Mouse (Mus musculus) 3T3-L1 (cell line): ENCODE measurements around the gene Smc5.
A peak's percentile ranks its signal among the peaks of the same experiment; 100 is the strongest.

Source experiments
- DNase-seq: peaks from one replicate; pipeline ENCODE4 v3.0.0-alpha.2; 2015; ENCODE audit warnings: low read depth, low spot score

Smc5 gene

DNA sequence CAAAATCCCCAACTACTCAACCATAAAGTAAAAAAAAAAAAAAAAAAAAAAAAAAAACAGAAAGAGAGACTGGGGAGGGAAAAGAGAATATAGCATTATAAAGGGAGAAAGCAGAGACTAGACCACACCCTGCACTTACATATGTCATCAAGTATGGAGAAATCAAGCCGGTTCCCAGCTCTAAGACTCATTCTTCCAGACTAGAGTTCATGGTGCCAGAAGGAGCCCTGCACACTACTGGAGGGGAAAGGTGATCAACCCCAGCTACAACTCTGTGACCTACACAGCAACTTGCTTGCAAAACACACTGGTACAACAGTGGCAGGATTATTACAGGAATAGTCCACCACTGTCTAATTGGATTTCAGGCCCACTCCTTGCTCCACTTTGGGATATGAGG lies 84.0 kb downstream of the Smc5 start:
- no peak for DNase-seq

DNA sequence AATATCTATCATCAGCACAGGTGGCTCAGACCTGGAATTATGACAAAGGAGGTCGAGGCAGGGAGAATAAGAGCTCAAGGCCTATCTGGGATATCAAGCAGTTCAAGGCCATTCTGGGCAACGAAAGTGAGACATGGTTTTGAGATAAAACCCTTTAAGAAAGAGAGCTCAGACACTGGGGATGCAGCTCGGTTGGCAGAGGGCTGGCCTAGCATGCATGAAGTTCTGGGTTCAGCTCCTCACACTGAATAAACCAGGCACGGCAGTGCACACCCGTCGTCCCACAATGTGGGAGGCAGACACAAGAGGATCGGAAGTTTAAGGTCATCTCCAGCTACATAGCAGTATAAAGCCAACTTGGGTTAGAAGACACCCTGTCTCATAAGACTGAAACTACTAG lies 84.7 kb downstream of the Smc5 start:
- DNase-seq, result no peak

DNA sequence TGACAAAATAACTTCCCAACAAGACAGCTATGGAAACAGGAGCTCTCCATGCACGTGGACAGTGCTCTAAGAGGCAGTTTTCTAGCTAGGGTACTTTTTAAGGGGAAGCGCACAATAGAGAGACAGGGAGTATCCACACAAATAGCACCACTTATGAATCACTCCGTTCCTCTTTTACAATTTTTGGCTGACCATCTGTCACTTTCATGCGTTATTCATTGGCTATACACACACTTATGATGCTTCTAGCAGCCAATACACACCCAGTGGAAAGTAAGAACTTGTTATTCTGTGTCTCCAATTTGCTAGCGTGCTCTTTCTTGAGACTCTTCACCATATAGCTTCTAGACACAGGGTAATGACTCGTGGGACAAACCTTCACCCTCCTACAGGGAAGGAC lies 86.0 kb downstream of the Smc5 start:
- peak; percentile 56 for DNase-seq

DNA sequence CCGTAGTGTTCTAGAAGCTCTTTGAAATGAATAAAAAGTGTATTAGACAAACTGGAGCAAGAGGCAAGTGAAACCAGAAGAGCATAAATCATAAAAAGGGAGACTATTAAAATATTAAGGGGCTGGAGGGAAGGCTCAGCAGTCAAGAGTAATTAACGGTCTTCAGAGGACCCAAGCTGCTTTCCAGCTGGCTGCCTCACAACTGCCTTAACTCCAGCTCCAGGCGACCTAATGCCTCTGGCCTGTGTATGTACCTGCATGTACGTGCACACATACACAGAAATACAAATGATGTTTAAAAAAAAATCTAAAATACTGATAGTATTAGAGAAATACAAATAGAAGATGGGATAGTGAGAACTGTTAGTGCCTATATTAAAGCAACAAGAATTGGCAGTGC lies 89.6 kb downstream of the Smc5 start:
- DNase-seq, result no peak

DNA sequence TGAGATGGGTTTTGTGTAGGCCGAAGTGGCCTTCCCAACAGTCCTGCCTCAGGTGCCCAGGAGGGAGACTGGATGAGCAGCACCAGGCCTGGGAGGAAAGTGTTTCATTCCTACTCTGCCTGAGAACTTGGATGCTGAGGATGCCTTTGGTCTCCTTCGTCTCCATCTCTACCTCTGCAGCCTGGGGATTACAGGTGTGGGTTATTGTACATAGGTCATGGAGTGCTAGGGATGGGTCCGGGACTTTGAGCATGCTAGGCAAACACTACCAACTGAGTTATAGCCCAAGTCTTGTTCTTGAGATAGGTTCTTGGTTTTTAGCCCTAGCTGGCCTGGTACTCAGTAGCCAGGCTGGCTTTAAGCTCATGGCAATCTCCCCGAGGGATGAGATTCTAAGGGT lies 90.2 kb downstream of the Smc5 start:
- DNase-seq, result no peak

DNA sequence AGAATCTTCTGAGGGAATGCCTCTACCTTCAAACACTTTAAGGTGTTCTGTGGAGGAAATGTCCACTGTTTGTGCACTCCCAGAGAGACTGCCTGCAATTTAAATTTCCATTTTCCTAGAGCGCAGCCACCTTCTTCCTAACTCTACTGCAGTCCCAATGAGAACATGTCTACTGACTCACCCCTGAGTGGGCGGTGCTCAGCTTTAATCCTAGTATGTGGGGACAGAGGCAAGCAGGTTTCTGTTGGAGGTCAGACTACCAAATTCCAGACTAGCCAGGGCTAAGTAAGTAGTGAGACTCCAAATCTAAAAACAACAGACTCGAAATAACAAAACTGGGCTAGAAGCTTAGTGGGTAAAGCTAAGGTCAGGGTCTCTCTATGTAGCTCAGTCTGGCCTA lies 95.2 kb downstream of the Smc5 start:
- DNase-seq, result peak; percentile 62

DNA sequence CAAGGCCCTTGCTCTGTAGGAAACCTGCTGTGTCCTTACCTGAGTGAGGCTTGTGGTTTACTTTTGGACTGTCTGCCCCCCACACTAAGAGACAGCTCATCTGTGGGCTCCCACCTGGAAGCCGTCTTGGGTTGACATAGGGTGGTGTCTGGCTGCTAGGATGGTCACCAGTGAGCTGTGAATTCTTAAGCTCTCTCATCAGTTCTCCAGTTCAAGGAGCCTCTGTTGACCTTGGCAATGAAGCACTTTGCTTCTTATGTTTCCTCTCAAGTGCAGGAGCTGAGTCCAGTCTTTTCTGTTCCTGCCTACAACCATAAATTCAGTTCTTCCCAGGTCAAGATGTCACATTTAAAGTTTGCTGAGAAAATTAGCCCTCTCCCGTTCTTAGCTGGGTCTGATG lies 98.2 kb downstream of the Smc5 start:
- DNase-seq, result no peak

DNA sequence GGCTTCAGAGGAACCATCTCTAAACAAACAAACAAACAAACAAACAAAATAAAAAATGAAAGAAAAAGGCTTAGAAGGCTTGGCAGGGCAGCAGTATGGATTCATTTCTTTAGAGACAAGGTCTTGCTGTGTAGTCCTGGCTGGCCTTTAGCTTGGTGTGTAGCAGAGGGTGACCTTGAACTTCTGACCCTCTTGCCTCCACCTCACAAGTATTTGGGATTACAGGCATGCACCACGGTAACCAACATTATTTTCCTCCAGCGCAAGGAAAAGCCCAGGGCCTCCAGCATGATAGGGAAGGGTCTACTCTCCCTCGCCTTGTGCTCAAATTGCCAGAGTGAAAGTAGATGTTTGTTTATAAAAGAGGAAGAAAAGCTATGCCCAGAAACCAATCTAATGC lies 98.6 kb downstream of the Smc5 start:
- no peak for DNase-seq

DNA sequence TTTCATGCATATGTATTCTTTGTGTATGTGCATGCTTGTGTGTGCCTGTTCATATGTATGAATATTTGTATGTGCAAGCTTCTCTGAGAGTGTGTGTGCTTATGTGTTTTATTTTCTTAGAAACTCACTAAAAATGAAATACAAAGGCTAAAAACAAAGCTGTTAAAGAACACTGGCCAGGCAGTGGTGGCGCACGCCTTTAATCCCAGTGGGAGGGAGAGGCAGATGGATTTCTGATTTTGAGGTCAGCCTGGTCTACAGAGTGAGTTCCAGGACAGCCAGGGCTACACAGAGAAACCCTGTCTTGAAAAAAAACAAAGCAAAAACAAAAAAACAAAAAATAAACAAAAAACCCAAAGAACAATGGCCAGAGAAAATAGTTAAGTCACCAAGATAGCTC lies 102.6 kb downstream of the Smc5 start:
- DNase-seq, result no peak

DNA sequence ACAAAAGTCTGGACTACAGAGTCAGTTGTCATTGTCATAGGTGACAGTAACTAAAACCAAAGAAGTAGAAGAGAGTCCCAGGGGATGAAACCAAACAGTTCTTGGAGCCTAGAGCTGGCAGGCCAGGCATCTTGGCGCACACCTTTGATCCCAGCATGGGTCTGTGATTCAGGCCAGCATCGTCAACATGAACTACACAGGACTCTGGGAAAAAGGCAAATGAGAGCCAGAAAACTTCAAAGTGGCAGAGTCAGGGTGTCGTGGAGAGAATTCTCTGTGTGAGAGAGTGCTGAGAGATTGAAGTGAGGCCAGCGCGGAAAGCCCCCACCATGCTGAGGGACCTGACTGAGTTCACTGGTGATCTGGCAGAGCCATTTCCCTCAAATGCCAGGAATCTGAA lies 103.2 kb downstream of the Smc5 start:
- DNase-seq, result no peak

DNA sequence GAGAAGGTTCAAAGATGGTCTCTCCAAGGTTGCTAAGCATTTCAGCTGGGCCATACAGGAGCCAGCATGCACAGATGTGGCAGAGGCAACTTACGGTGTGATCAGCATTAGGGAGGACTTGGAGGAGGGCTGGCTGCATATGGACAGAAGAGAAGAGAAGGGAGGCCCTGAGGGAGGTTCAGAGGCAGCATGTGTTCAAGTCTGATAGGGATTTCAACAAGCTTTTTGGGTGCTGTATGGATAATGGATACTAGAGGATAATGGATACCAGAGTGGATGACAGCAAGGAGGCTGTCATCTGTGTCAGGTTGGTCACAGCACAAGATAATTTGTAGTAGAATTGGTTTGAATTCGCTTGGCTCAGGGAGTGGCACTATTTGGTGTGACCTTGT lies 104.0 kb downstream of the Smc5 start:
- DNase-seq, result no peak

DNA sequence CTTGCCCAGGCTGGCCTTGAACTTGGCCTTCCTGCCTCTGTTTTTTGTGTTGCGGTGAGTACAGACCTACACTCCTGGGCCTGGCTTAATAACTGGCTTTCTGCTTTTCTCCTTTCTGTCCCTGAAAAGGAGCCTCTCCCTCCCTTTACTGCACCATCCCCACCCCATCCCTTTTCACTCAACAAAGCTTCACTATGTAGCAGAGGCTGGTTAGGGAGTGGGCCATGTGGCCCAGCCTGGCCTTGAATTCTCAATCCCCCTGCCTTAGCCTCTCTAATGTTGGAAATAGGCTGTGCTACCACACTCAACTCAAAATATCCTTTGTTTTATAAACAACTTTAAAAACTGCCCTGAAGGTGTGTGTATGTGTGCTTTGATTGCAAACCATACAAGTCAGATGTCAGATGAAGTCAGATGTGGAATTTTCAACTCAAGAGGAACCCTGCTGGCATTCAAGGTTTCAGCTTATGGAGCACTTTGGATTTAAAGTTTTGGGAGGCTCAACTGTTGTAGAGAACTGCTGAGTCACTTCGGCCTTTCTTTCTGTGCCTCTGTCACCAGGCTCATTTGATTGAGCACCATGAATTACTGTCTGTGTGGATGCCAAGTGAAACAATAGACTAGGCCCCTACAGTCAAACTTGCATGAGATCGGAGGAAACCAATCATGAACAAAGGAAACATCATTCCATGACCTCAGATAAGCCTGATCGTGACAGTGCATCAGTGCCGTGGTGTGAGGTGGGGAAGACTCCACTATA lies 104.6 kb downstream of the Smc5 start:
- peak; percentile 64 for DNase-seq

DNA sequence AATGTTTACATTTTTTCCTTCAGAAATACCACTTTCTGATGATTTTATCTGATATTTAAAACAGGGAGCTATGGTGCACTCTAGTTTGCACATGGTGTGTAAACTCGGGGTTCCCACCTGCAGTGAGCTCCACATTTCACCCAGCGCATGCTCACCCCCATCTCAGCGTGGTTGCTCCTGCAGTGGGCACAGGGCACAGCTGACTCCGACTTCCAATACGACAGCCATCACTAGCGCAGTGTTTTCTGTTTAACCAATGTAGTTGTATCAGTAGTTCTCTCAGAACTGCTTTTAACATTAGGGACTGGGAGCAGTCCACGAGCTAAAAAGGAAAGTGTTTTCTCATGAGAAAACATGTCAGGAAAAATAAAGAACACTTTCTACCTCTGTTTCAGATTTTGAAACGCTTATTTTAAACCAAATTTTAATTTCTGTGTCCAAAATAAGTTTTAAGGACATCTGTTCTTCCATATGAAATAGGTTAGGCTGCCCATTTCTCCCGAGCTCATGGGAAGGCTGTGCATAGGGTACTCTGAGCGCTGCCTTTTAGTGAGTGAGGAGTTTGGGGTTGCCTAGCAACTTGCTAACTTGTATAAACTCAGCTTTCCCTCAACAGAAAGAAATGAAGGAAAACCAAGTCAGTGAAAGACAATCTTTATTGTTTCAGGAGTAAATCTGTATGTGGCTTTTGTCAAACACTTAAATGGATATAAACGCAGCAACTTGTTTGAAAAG lies 107.0 kb downstream of the Smc5 start:
- no peak for DNase-seq

DNA sequence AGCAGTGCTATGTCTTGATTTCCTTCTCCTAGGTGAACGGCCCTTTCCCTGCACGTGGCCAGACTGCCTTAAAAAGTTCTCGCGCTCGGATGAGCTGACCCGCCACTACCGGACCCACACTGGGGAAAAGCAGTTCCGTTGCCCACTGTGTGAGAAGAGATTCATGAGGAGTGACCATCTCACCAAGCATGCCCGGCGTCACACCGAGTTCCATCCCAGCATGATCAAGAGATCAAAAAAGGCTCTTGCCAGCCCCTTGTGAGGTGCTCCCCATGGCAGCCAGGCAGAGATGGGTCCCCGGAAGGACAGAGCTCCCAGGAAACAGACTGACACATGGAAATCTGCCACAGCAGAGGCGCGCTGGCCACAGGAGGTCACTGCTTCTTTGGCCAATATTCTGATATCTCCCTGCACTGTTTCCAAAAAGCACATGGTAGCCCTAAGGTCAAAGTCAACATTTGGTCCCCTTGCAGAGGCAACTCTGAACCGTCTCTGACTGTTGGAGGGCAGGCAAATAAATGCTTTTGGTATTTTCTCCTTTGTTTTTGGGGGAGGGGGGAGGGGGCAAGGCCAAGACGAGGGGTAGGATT lies 109.0 kb downstream of the Smc5 start:
- DNase-seq, result no peak

DNA sequence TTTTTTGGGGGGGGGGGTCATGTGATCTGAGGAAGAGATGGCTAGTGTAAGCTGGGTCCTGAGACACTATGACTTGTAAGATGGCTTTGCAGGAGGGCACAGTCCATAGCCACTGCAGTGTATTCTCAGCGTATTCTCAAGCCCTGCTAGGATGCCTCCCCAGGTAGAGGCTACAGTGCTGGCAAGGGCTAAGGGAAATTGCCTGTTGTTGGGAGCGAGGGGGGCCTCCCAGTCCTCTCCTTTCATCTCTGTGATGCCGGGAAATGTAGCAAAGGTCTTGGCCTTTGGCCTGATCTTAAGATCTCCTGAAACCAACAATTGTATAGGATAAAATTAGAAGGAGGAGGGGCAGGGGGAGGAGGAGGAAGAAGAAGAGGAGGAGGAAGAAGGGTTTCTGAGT lies 110.3 kb downstream of the Smc5 start:
- no peak for DNase-seq

DNA sequence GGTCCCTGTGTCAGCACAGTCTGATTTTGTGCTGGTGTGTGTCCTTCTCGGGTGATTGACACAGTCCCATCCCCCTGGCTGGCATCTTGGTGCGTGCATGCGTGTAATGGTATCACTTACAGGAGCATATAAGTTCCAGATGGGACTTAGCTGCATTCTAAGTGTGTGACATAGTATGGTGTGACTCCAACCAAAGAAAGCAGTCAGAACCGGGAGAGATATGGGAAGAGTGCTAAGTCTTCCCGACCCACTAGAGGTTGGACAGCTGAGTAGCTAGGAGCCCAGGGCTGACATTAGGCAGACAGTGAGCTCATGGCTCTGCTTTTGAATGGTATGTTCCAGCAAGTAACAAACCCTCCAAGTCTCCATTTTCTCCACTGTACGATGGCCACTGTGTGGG lies 110.8 kb downstream of the Smc5 start:
- DNase-seq, result no peak

DNA sequence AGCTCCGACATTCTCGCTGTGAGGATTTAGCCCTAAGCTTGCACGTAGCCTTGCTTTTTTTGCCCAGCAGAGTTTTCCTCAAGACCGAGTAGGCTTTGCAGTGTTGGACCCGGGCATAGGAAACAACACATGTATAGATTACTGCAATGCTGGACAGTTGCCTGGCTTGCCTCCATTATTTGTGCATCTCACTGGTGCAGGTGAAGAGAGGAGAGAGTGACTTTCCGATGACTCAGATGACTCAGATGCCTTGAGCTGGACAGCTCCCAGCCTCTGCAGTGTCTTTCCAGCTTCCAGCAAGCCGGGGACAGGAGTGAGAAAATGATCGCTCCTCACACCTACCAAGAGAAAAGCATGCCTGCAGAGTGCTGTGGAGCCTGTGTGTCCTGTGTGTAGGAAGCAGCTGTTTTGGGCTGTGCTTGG lies 111.3 kb downstream of the Smc5 start:
- peak; percentile 75 for DNase-seq

DNA sequence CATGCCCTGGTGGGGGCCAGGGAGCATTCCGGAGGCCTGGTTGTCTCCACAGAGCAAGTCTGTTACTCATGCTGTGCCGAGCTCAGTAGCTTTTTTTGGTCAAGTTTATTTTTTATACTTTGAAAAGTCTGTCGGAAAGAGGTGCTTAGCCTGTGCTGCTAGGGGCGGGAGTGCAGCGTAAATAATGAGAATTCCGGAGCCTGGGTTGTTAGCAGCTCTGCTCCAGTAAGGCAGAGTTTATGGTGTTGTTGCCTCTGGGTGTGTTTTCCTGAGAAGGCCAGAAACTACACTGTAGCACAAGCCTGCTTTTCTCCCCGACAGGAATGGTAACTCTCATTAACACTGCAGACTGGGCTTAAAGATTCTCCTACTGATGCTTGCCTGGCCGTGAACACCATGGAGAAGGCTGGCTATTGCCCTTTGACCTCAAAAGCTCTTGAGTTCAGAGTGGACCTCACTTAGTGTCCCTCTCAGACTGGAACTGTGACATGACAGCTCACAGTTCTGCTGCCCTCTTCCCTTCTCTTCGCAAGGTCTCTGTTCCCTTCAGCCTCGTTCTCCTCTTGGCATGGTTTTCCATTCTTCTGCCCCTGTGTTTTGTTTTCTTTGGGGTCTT lies 113.8 kb downstream of the Smc5 start:
- no peak for DNase-seq
